ENCODE assay signal across 15 mouse cellular contexts in genomic region chr15:31585238-31585637, GRCm38 (mm10). TPM values are rescaled to one million over a fixed set of nuclear protein-coding genes. Genes with fewer than 3 reads are reported as not detected.
DNase-seq lines count a peak whose midpoint lies in the region; ATAC-seq and TF ChIP-seq lines count a peak whose summit lies in the region.
"Had no signal": no experiment of that assay in that cellular context is flagged by ENCODE, and none has a peak within 500 bp of the region (broad histone marks: within the 10 kb centered on the region; RNA-seq: fewer than 3 reads in every experiment).

No protein-coding gene starts in this region.

- H3K4me2 ChIP-seq in heart, embryonic 12.5 days, result peak overlapping the region; percentile 30; the same call in 1 of the 2 replicates
- H3K4me2 ChIP-seq in midbrain, embryonic 11.5 days, result no peak overlapping the region
- H3K4me2 ChIP-seq: embryonic facial prominence, embryonic 12.5 days; hindbrain, embryonic 12.5 days; neural tube, embryonic 12.5 days had no signal

- no peak for TF ChIP-seq CTCF in small intestine, adult 2 months (IDR thresholded peaks at IDR 0.05; ENCODE audit: extremely low read depth, insufficient read length, insufficient replicate concordance, low read depth, low read length)

- intact Hi-C loops in heart, postnatal 14 days (cut with DNase I), result loop anchor here (5.0 to 10.0 kb wide), 3 partner anchors 53 to 130 kb away; partner anchors contain the start of genes March6 and Ropn1l

- no peak for TF ChIP-seq POLR2A in small intestine, adult 2 months (IDR thresholded peaks at IDR 0.05; ENCODE audit: low read depth, low read length)

- no peak for DNase-seq in heart, postnatal 14 days
- peak; percentile 41 for DNase-seq in midbrain, embryonic 11.5 days (ENCODE audit: low spot score, missing footprints)
- no peak for DNase-seq in midbrain, embryonic 10.5 days (ENCODE audit: low spot score)
- no peak for DNase-seq in spleen, postnatal 4 days (ENCODE audit: low spot score in 2 of 2)
- DNase-seq: cerebellum, postnatal 25 days; liver, postnatal 0 days; lung, postnatal 4 days; spleen, adult 18-20 months had no signal

- H3K4me3 ChIP-seq in heart, embryonic 12.5 days, result no peak overlapping the region
- H3K4me3 ChIP-seq in midbrain, embryonic 11.5 days (ENCODE audit: low read depth, low read length), result no peak overlapping the region
- H3K4me3 ChIP-seq in midbrain, embryonic 10.5 days, result no peak overlapping the region
- H3K4me3 ChIP-seq in small intestine, adult 2 months (ENCODE audit: low read depth, low read length), result no peak overlapping the region
- H3K4me3 ChIP-seq: embryonic facial prominence, embryonic 12.5 days; hindbrain, embryonic 12.5 days; neural tube, embryonic 12.5 days had no signal

- H3K27ac ChIP-seq in heart, embryonic 12.5 days (ENCODE audit: poor library complexity, severe bottlenecking), result no peak overlapping the region
- H3K27ac ChIP-seq in midbrain, embryonic 11.5 days (ENCODE audit: low read depth, low read length), result no peak overlapping the region
- no peak overlapping the region for H3K27ac ChIP-seq in midbrain, embryonic 10.5 days (replicated peaks)
- peak overlapping the region; percentile 42; the same call in 1 of the 2 replicates for H3K27ac ChIP-seq in small intestine, adult 2 months (ENCODE audit: insufficient read depth, low read depth, low read length)
- H3K27ac ChIP-seq: embryonic facial prominence, embryonic 12.5 days; hindbrain, embryonic 12.5 days; neural tube, embryonic 12.5 days had no signal

- H3K9me3 ChIP-seq in heart, embryonic 12.5 days (replicated peaks), result no peaks in the 10 kb centered on the region
- no peaks in the 10 kb centered on the region for H3K9me3 ChIP-seq in midbrain, embryonic 11.5 days (ENCODE audit: control insufficient read depth, low read length)
- no peaks in the 10 kb centered on the region for H3K9me3 ChIP-seq in midbrain, embryonic 10.5 days (replicated peaks)
- H3K9me3 ChIP-seq: embryonic facial prominence, embryonic 12.5 days; hindbrain, embryonic 12.5 days; neural tube, embryonic 12.5 days had no signal

- H3K9ac ChIP-seq in heart, embryonic 12.5 days, result no peak overlapping the region
- H3K9ac ChIP-seq in midbrain, embryonic 11.5 days (ENCODE audit: low read length), result no peak overlapping the region
- H3K9ac ChIP-seq: embryonic facial prominence, embryonic 12.5 days; hindbrain, embryonic 12.5 days; liver, postnatal 0 days; neural tube, embryonic 12.5 days had no signal

- no peaks in the 10 kb centered on the region for H3K27me3 ChIP-seq in heart, embryonic 12.5 days (replicated peaks)
- no peaks in the 10 kb centered on the region for H3K27me3 ChIP-seq in midbrain, embryonic 11.5 days (ENCODE audit: control insufficient read depth, insufficient read depth, low read length)
- H3K27me3 ChIP-seq in midbrain, embryonic 10.5 days (ENCODE audit: low read depth, poor library complexity, severe bottlenecking), result no peaks in the 10 kb centered on the region
- no peaks in the 10 kb centered on the region for H3K27me3 ChIP-seq in small intestine, adult 2 months (ENCODE audit: control insufficient read depth, insufficient read depth, low read length)
- H3K27me3 ChIP-seq: embryonic facial prominence, embryonic 12.5 days; hindbrain, embryonic 12.5 days; neural tube, embryonic 12.5 days had no signal

- peaks cover 24% of the 10 kb centered on the region for H3K4me1 ChIP-seq in heart, embryonic 12.5 days (replicated peaks)
- H3K4me1 ChIP-seq in midbrain, embryonic 11.5 days (ENCODE audit: control insufficient read depth, insufficient read depth, low read length), result no peaks in the 10 kb centered on the region
- H3K4me1 ChIP-seq in midbrain, embryonic 10.5 days, result peaks cover 3% of the 10 kb centered on the region; the same call in 1 of the 2 replicates
- H3K4me1 ChIP-seq in small intestine, adult 2 months (ENCODE audit: control insufficient read depth, insufficient read depth, insufficient read length, low read length), result peaks cover 26% of the 10 kb centered on the region
- H3K4me1 ChIP-seq: embryonic facial prominence, embryonic 12.5 days; hindbrain, embryonic 12.5 days; neural tube, embryonic 12.5 days had no signal

- 48% methylated on average over 7 of the region's 7 CpGs for WGBS in heart, embryonic 12.5 days
- WGBS in midbrain, embryonic 11.5 days, result 80% methylated on average over 7 of the region's 7 CpGs
- WGBS in midbrain, embryonic 10.5 days, result 88% methylated on average over 7 of the region's 7 CpGs
- 79% methylated on average over 7 of the region's 7 CpGs for WGBS in small intestine, adult 2 months

- ATAC-seq in heart, embryonic 12.5 days (ENCODE audit: insufficient number of reproducible peaks, low FRiP score), result no peak
- ATAC-seq in midbrain, embryonic 11.5 days (ENCODE audit: low FRiP score), result no peak
- ATAC-seq in hematopoietic stem cell, adult 5-6 weeks (replicated peaks in 1 of 2; ENCODE audit: insufficient read depth in 1 of 2, low FRiP score in 2 of 2, low TSS enrichment in 1 of 2, low read depth in 1 of 2, poor library complexity in 2 of 2, severe bottlenecking in 2 of 2), result peak; percentile 13 to 44; a peak in 3 of 4 replicates
- ATAC-seq: liver, postnatal 0 days; midbrain, embryonic 16.5 days had no signal

- H3K36me3 ChIP-seq in heart, embryonic 12.5 days, result peaks cover 12% of the 10 kb centered on the region
- peaks cover 4% of the 10 kb centered on the region; the same call in 1 of the 2 replicates for H3K36me3 ChIP-seq in midbrain, embryonic 11.5 days (ENCODE audit: control insufficient read depth, insufficient read depth, low read length)
- peaks cover 19% of the 10 kb centered on the region for H3K36me3 ChIP-seq in midbrain, embryonic 10.5 days
- H3K36me3 ChIP-seq in small intestine, adult 2 months (ENCODE audit: control insufficient read depth, insufficient read depth, low read length), result peaks cover 20% of the 10 kb centered on the region

RNA-seq across cellular contexts. Expression of gene Cct5, which starts 16.4 kb away (rescaled TPM):
- polyA plus RNA-seq in heart, embryonic 12.5 days (2016; fragmentation: Nextera tagmentation; extraction: Ambion mirVana), result 397 and 401 TPM in 2 replicates
- 100 to 1,000 TPM; 144 to 154 TPM for total RNA-seq in heart, postnatal 14 days (2021)
- 728 and 743 TPM in 2 replicates for polyA plus RNA-seq in midbrain, embryonic 11.5 days (2014; fragmentation: Nextera tagmentation; extraction: Ambion mirVana)
- polyA plus RNA-seq in midbrain, embryonic 10.5 days (2016; fragmentation: Nextera tagmentation; extraction: Ambion mirVana), result 728 and 772 TPM in 2 replicates
- 458 and 486 TPM in 2 replicates for total RNA-seq in hematopoietic stem cell, adult 5-6 weeks (2017)
- 30.4 and 38.8 TPM in 2 replicates for polyA plus RNA-seq in small intestine, adult 2 months (2012; rRNA removed)

RNA-seq across cellular contexts. Expression of gene Fam173b, which starts 16.4 kb away (rescaled TPM):
- polyA plus RNA-seq in heart, embryonic 12.5 days (2016; fragmentation: Nextera tagmentation; extraction: Ambion mirVana), result 12.7 TPM in 2 replicates
- total RNA-seq in heart, postnatal 14 days (2021), result 10 to 100 TPM; 17.1 to 19.9 TPM
- 14.0 and 14.6 TPM in 2 replicates for polyA plus RNA-seq in midbrain, embryonic 11.5 days (2014; fragmentation: Nextera tagmentation; extraction: Ambion mirVana)
- polyA plus RNA-seq in midbrain, embryonic 10.5 days (2016; fragmentation: Nextera tagmentation; extraction: Ambion mirVana), result 14.7 and 18.0 TPM in 2 replicates
- total RNA-seq in hematopoietic stem cell, adult 5-6 weeks (2017), result 2.8 and 5.9 TPM in 2 replicates
- 2.4 and 4.0 TPM in 2 replicates for polyA plus RNA-seq in small intestine, adult 2 months (2012; rRNA removed)

RNA-seq across cellular contexts. Expression of gene Cmbl, which starts 20.0 kb away (rescaled TPM):
- 6.6 and 8.0 TPM in 2 replicates for polyA plus RNA-seq in heart, embryonic 12.5 days (2016; fragmentation: Nextera tagmentation; extraction: Ambion mirVana)
- total RNA-seq in heart, postnatal 14 days (2021), result 10 to 100 TPM; 25.6 to 26.5 TPM
- polyA plus RNA-seq in midbrain, embryonic 11.5 days (2014; fragmentation: Nextera tagmentation; extraction: Ambion mirVana), result 1.5 and 1.6 TPM in 2 replicates
- 1.3 and 1.6 TPM in 2 replicates for polyA plus RNA-seq in midbrain, embryonic 10.5 days (2016; fragmentation: Nextera tagmentation; extraction: Ambion mirVana)
- 1.1 TPM in 1 of 2 replicates, not detected in the other for total RNA-seq in hematopoietic stem cell, adult 5-6 weeks (2017)
- 56.5 and 140 TPM in 2 replicates for polyA plus RNA-seq in small intestine, adult 2 months (2012; rRNA removed)

RNA-seq across cellular contexts. Expression of gene March6, which starts 54.4 kb away (rescaled TPM):
- 41.3 and 41.9 TPM in 2 replicates for polyA plus RNA-seq in heart, embryonic 12.5 days (2016; fragmentation: Nextera tagmentation; extraction: Ambion mirVana)
- 100 to 1,000 TPM; 106 to 108 TPM for total RNA-seq in heart, postnatal 14 days (2021)
- polyA plus RNA-seq in midbrain, embryonic 11.5 days (2014; fragmentation: Nextera tagmentation; extraction: Ambion mirVana), result 53.9 and 55.9 TPM in 2 replicates
- polyA plus RNA-seq in midbrain, embryonic 10.5 days (2016; fragmentation: Nextera tagmentation; extraction: Ambion mirVana), result 37.3 and 45.3 TPM in 2 replicates
- total RNA-seq in hematopoietic stem cell, adult 5-6 weeks (2017), result 59.5 and 62.7 TPM in 2 replicates
- 9.5 and 18.1 TPM in 2 replicates for polyA plus RNA-seq in small intestine, adult 2 months (2012; rRNA removed)

Comparison
In these comparisons a context has a peak if more than half of its experiments do, and no peak if none do; other contexts are left out.
1. ATAC-seq: peak in hematopoietic stem cell, adult 5-6 weeks (2 of 2); none in heart, embryonic 12.5 days (single experiment) and midbrain, embryonic 11.5 days (single experiment).